Mouse (Mus musculus): ENCODE results near the gene Pcgf2.
"Not testable (repeated sequence)": the region's sequence is repeated elsewhere in the genome, so short reads cannot be mapped to it uniquely, and the experiment has no call there.

The Pcgf2 gene

GRCm38 (mm10) chr11:97700003-97700745 is at the start of gene Pcgf2:
Pcgf2 (minus strand) TSS chr11:97700497.
- in situ Hi-C loops (cut with MseI, MboI): no loop called here

GRCm38 (mm10) chr11:97748496-97748895 is 48.2 kb upstream of the Pcgf2 start:
- in situ Hi-C loops (cut with MseI, MboI): no loop called here

GRCm38 (mm10) chr11:97747773-97748172 is 47.5 kb upstream of the Pcgf2 start:
- in situ Hi-C loops (cut with MseI, MboI): no loop called here

GRCm38 (mm10) chr11:97745331-97745721 is 45.0 kb upstream of the Pcgf2 start:
- in situ Hi-C loops (cut with MseI, MboI): no loop called here

- in situ Hi-C loops (cut with MseI, MboI): no loop called here
These were observed 44.5 kb upstream of the Pcgf2 start for GRCm38 (mm10) chr11:97744718-97745330.

- in situ Hi-C loops (cut with MseI, MboI): no loop called here
These were observed 43.9 kb upstream of the Pcgf2 start, which contains the start of gene Pip4k2b for GRCm38 (mm10) chr11:97744063-97744717. Pip4k2b (minus strand) TSS chr11:97744704.

GRCm38 (mm10) chr11:97743423-97743822 is 43.1 kb upstream of the Pcgf2 start:
- in situ Hi-C loops (cut with MseI, MboI): no loop called here

GRCm38 (mm10) chr11:97742591-97742990 is 42.3 kb upstream of the Pcgf2 start:
- in situ Hi-C loops (cut with MseI, MboI): no loop called here

- in situ Hi-C loops (cut with MseI, MboI): no loop called here
These were observed 41.9 kb upstream of the Pcgf2 start for GRCm38 (mm10) chr11:97742157-97742556.

GRCm38 (mm10) chr11:97740190-97740589 is 39.9 kb upstream of the Pcgf2 start:
- in situ Hi-C loops (cut with MseI, MboI): no loop called here

GRCm38 (mm10) chr11:97739155-97739554 is 38.9 kb upstream of the Pcgf2 start:
- in situ Hi-C loops (cut with MseI, MboI): no loop called here

- in situ Hi-C loops (cut with MseI, MboI): no loop called here
These were observed 38.4 kb upstream of the Pcgf2 start for GRCm38 (mm10) chr11:97738703-97739102.

- in situ Hi-C loops (cut with MseI, MboI): no loop called here
These were observed 37.3 kb upstream of the Pcgf2 start for GRCm38 (mm10) chr11:97737600-97737999.

GRCm38 (mm10) chr11:97736645-97737044 is 36.3 kb upstream of the Pcgf2 start:
- in situ Hi-C loops (cut with MseI, MboI): no loop called here

- in situ Hi-C loops (cut with MseI, MboI): not testable (repeated sequence)
These were observed 34.5 kb upstream of the Pcgf2 start for GRCm38 (mm10) chr11:97734810-97735209.

GRCm38 (mm10) chr11:97733689-97734088 is 33.4 kb upstream of the Pcgf2 start:
- in situ Hi-C loops (cut with MseI, MboI): no loop called here

GRCm38 (mm10) chr11:97728730-97729129 is 28.4 kb upstream of the Pcgf2 start:
- in situ Hi-C loops (cut with MseI, MboI): no loop called here

GRCm38 (mm10) chr11:97728311-97728710 is 28.0 kb upstream of the Pcgf2 start:
- in situ Hi-C loops (cut with MseI, MboI): no loop called here

GRCm38 (mm10) chr11:97723709-97724108 is 23.4 kb upstream of the Pcgf2 start:
- in situ Hi-C loops (cut with MseI, MboI): no loop called here

- in situ Hi-C loops (cut with MseI, MboI): no loop called here
These were observed 21.0 kb upstream of the Pcgf2 start for GRCm38 (mm10) chr11:97721338-97721737.

- in situ Hi-C loops (cut with MseI, MboI): no loop called here
These were observed 18.7 kb upstream of the Pcgf2 start for GRCm38 (mm10) chr11:97719041-97719440.

GRCm38 (mm10) chr11:97718281-97718860 is 18.1 kb upstream of the Pcgf2 start:
- in situ Hi-C loops (cut with MseI, MboI): no loop called here
